Mouse (Mus musculus): Measurements from ENCODE around the gene Gm1123.

GRCm38 (mm10) chr9:98960348-98960747, 75.2 kb downstream of the Gm1123 start:
- no peak for TF ChIP-seq CHD2 (IDR thresholded peaks at IDR 0.05; ENCODE audit: low read depth, low read length)
- TF ChIP-seq ZNF384 (IDR thresholded peaks at IDR 0.05; ENCODE audit: low read depth, low read length), result no peak
- TF ChIP-seq ZC3H11A (IDR thresholded peaks at IDR 0.05; ENCODE audit: borderline replicate concordance, low read depth, low read length), result no peak
- no peak for TF ChIP-seq HCFC1 (IDR thresholded peaks at IDR 0.05; ENCODE audit: borderline replicate concordance, insufficient read depth, low read length)

Data from ES-E14 (cell line).